Mouse (Mus musculus): ENCODE data around the gene Serping1.

DNA sequence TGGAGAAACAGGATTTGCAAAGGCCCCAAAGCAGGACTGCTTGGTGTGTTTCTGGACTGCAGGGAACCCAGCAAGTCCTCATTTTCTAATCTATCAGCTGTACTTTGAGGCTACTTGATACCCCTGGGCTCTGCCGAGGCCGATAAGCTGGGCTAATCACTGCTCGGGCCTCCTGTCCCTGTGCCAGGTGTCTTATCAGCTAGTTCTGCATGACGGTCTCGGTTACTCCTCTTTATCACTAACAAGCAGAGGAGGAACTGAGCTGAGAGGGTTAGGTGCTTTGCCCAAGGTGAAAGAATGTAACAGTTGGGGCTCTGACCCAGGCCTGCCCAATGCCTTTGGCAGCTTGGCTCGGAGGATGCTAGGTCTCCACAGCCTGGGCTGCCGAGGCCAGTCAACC is 36.6 kb upstream of the Serping1 start:
- TF ChIP-seq CTCF (IDR thresholded peaks at IDR 0.05; ENCODE audit: control insufficient read depth, insufficient read depth, insufficient read length) (no peak), MAX (IDR thresholded peaks at IDR 0.05) (no peak)
